Mouse (Mus musculus): Measurements from ENCODE around the gene Zfp978. TPM values are rescaled to one million over a fixed set of nuclear protein-coding genes. Genes with fewer than 3 reads are reported as not detected.
"Not testable (repeated sequence)": the region's sequence is repeated elsewhere in the genome, so short reads cannot be mapped to it uniquely, and the experiment has no call there.

Zfp978 gene
- polyA plus RNA-seq, 1 experiment from 2014 or later = not detected

- no peak for ATAC-seq
- H3K9me3 ChIP-seq (ENCODE audit: control insufficient read depth, low read length) = peaks cover 30% of the 10 kb centered on the region
Measured at GRCm38 (mm10) chr4:147430651-147431050, 69.5 kb downstream of the Zfp978 start.

GRCm38 (mm10) chr4:147431696-147432442 lies 70.8 kb downstream of the Zfp978 start:
- WGBS = 77% methylated on average over 3 of the region's 3 CpGs
- not testable (repeated sequence) for H3K9ac ChIP-seq (ENCODE audit: low read depth, low read length)

More at GRCm38 (mm10) chr4:147430651-147431050, 69.5 kb downstream of the Zfp978 start:
- Histone ChIP-seq H3K36me3 (ENCODE audit: control insufficient read depth, insufficient read depth, low read length) (no peaks in the 10 kb centered on the region), H3K27ac (ENCODE audit: low read depth, low read length) (no peak overlapping the region), H3K27me3 (replicated peaks; ENCODE audit: control insufficient read depth, insufficient read depth, low read length) (no peaks in the 10 kb centered on the region), H3K9ac (ENCODE audit: low read depth, low read length) (no peak overlapping the region), H3K4me1 (ENCODE audit: control insufficient read depth, insufficient read depth, low read depth, low read length) (no peaks in the 10 kb centered on the region), H3K4me3 (ENCODE audit: low read length) (no peak overlapping the region), H3K4me2 (ENCODE audit: low read length) (no peak overlapping the region)

GRCm38 (mm10) chr4:147432443-147432790 lies 71.3 kb downstream of the Zfp978 start:
- Histone ChIP-seq H3K4me2 (ENCODE audit: low read length) (no peak overlapping the region), H3K27ac (ENCODE audit: low read depth, low read length) (no peak overlapping the region), H3K4me1 (ENCODE audit: control insufficient read depth, insufficient read depth, low read depth, low read length) (no peaks in the 10 kb centered on the region), H3K27me3 (replicated peaks; ENCODE audit: control insufficient read depth, insufficient read depth, low read length) (no peaks in the 10 kb centered on the region), H3K9me3 (ENCODE audit: control insufficient read depth, low read length) (peaks cover 33% of the 10 kb centered on the region), H3K9ac (ENCODE audit: low read depth, low read length) (no peak overlapping the region), H3K36me3 (ENCODE audit: control insufficient read depth, insufficient read depth, low read length) (no peaks in the 10 kb centered on the region), H3K4me3 (ENCODE audit: low read length) (no peak overlapping the region)
- peak; percentile 32; the same call in 1 of the 2 replicates for ATAC-seq
- 92% methylated on average over 1 of the region's 1 CpGs for WGBS

More at GRCm38 (mm10) chr4:147431696-147432442, 70.8 kb downstream of the Zfp978 start:
- H3K4me3 ChIP-seq (ENCODE audit: low read length); H3K36me3 ChIP-seq (ENCODE audit: control insufficient read depth, insufficient read depth, low read length); H3K4me1 ChIP-seq (ENCODE audit: control insufficient read depth, insufficient read depth, low read depth, low read length); H3K27ac ChIP-seq (ENCODE audit: low read depth, low read length); H3K4me2 ChIP-seq (ENCODE audit: low read length); H3K27me3 ChIP-seq (replicated peaks; ENCODE audit: control insufficient read depth, insufficient read depth, low read length): not testable (repeated sequence)
- H3K9me3 ChIP-seq (ENCODE audit: control insufficient read depth, low read length) = peaks cover 32% of the 10 kb centered on the region
- peak; percentile 51 for ATAC-seq

GRCm38 (mm10) chr4:147433017-147433416 lies 71.9 kb downstream of the Zfp978 start:
- H3K27ac ChIP-seq (ENCODE audit: low read depth, low read length) = no peak overlapping the region
- H3K27me3 ChIP-seq (replicated peaks; ENCODE audit: control insufficient read depth, insufficient read depth, low read length) = no peaks in the 10 kb centered on the region
- peaks cover 33% of the 10 kb centered on the region for H3K9me3 ChIP-seq (ENCODE audit: control insufficient read depth, low read length)
- H3K4me2 ChIP-seq (ENCODE audit: low read length) = no peak overlapping the region
- no peak for ATAC-seq
- no peak overlapping the region for H3K9ac ChIP-seq (ENCODE audit: low read depth, low read length)
- H3K4me3 ChIP-seq (ENCODE audit: low read length) = no peak overlapping the region
- WGBS = 39% methylated on average over 3 of the region's 3 CpGs
- no peaks in the 10 kb centered on the region for H3K4me1 ChIP-seq (ENCODE audit: control insufficient read depth, insufficient read depth, low read depth, low read length)
- H3K36me3 ChIP-seq (ENCODE audit: control insufficient read depth, insufficient read depth, low read length) = no peaks in the 10 kb centered on the region

- ATAC-seq = no peak
- WGBS = 46% methylated on average over 2 of the region's 2 CpGs
Measured at GRCm38 (mm10) chr4:147433874-147434273, 72.8 kb downstream of the Zfp978 start.

More at GRCm38 (mm10) chr4:147433874-147434273, 72.8 kb downstream of the Zfp978 start:
- Histone ChIP-seq H3K27me3 (replicated peaks; ENCODE audit: control insufficient read depth, insufficient read depth, low read length) (no peaks in the 10 kb centered on the region), H3K9me3 (ENCODE audit: control insufficient read depth, low read length) (peaks cover 31% of the 10 kb centered on the region), H3K4me1 (ENCODE audit: control insufficient read depth, insufficient read depth, low read depth, low read length) (no peaks in the 10 kb centered on the region), H3K4me3 (ENCODE audit: low read length) (no peak overlapping the region), H3K27ac (ENCODE audit: low read depth, low read length) (no peak overlapping the region), H3K4me2 (ENCODE audit: low read length) (no peak overlapping the region), H3K36me3 (ENCODE audit: control insufficient read depth, insufficient read depth, low read length) (no peaks in the 10 kb centered on the region), H3K9ac (ENCODE audit: low read depth, low read length) (no peak overlapping the region)

Other genes with a start within 250 kb of the Zfp978 start
- gene Zfp991, start 229.3 kb upstream of the Zfp978 start, polyA plus RNA-seq (2015; fragmentation: Nextera tagmentation; extraction: Ambion mirVana) = 5.3 and 6.4 TPM in 2 replicates
- 0.08 and 0.29 TPM in 2 replicates for gene Zfp988, start 55.6 kb upstream of the Zfp978 start, polyA plus RNA-seq (2015; fragmentation: Nextera tagmentation; extraction: Ambion mirVana)
- gene Zfp982, start 131.1 kb downstream of the Zfp978 start, polyA plus RNA-seq (2015; fragmentation: Nextera tagmentation; extraction: Ambion mirVana) = 4.4 and 5.2 TPM in 2 replicates
- 0.52 and 1.0 TPM in 2 replicates for gene Gm16503, start 178.9 kb downstream of the Zfp978 start, polyA plus RNA-seq (2015; fragmentation: Nextera tagmentation; extraction: Ambion mirVana)
- gene Zfp985, start 192.0 kb downstream of the Zfp978 start, polyA plus RNA-seq (2015; fragmentation: Nextera tagmentation; extraction: Ambion mirVana) = 0.12 and 0.21 TPM in 2 replicates

Measured in hindbrain, embryonic 16.5 days (tissue).